9 mouse cellular contexts compared by ENCODE assay signal in genomic region chr9:46112246-46112645, GRCm38 (mm10).
DNase-seq lines count a peak whose midpoint lies in the region; ATAC-seq and TF ChIP-seq lines count a peak whose summit lies in the region.
"Had no signal": no experiment of that assay in that cellular context is flagged by ENCODE, and none has a peak within 500 bp of the region (broad histone marks: within the 10 kb centered on the region; RNA-seq: fewer than 3 reads in every experiment).

No protein-coding gene starts in this region.

- H3K36me3 ChIP-seq in liver, postnatal 0 days (replicated peaks; ENCODE audit: insufficient read depth, low read length) = no peaks in the 10 kb centered on the region
- H3K36me3 ChIP-seq in embryonic facial prominence, embryonic 15.5 days = no peaks in the 10 kb centered on the region
- H3K36me3 ChIP-seq in intestine, embryonic 16.5 days (ENCODE audit: control insufficient read depth, insufficient read depth, low read length) = no peaks in the 10 kb centered on the region
- no peaks in the 10 kb centered on the region for H3K36me3 ChIP-seq in small intestine, adult 2 months (ENCODE audit: control insufficient read depth, insufficient read depth, low read length)
- H3K36me3 ChIP-seq in hindbrain, postnatal 0 days (ENCODE audit: insufficient read depth, low read length) = no peaks in the 10 kb centered on the region

- no peak for TF ChIP-seq CTCF in liver, postnatal 0 days (IDR thresholded peaks at IDR 0.05; ENCODE audit: low read depth)
- TF ChIP-seq CTCF in small intestine, adult 2 months (IDR thresholded peaks at IDR 0.05; ENCODE audit: extremely low read depth, insufficient read length, insufficient replicate concordance, low read depth, low read length) = no peak
- no peak for TF ChIP-seq CTCF in hindbrain, postnatal 0 days (IDR thresholded peaks at IDR 0.05; ENCODE audit: low read depth)

- TF ChIP-seq POLR2A in small intestine, adult 2 months (IDR thresholded peaks at IDR 0.05; ENCODE audit: low read depth, low read length) = no peak

- 50% methylated on average over 5 of the region's 5 CpGs for WGBS in liver, postnatal 0 days (ENCODE audit: insufficient replicate concordance)
- WGBS in embryonic facial prominence, embryonic 15.5 days = 23% methylated on average over 5 of the region's 5 CpGs
- WGBS in intestine, embryonic 16.5 days = 28% methylated on average over 5 of the region's 5 CpGs
- 68% methylated on average over 5 of the region's 5 CpGs for WGBS in small intestine, adult 2 months
- 47% methylated on average over 5 of the region's 5 CpGs for WGBS in hindbrain, postnatal 0 days

- H3K4me2 ChIP-seq in liver, postnatal 0 days (ENCODE audit: low read depth, low read length) = no peak overlapping the region
- no peak overlapping the region for H3K4me2 ChIP-seq in embryonic facial prominence, embryonic 15.5 days (replicated peaks)
- no peak overlapping the region for H3K4me2 ChIP-seq in intestine, embryonic 16.5 days (ENCODE audit: low read depth, low read length)
- H3K4me2 ChIP-seq in hindbrain, postnatal 0 days (ENCODE audit: low read depth, low read length) = no peak overlapping the region
- H3K4me2 ChIP-seq: hindbrain, embryonic 14.5 days had no signal

- DNase-seq in liver, postnatal 0 days = no peak
- DNase-seq in liver (no peak), MN1 (ENCODE audit: low spot score) (no peak)
- DNase-seq in hindbrain, postnatal 0 days (ENCODE audit: low spot score) = no peak

- H3K9ac ChIP-seq in liver, postnatal 0 days (replicated peaks) = no peak overlapping the region
- H3K9ac ChIP-seq in embryonic facial prominence, embryonic 15.5 days = no peak overlapping the region
- H3K9ac ChIP-seq in intestine, embryonic 16.5 days (ENCODE audit: low read depth, low read length) = no peak overlapping the region
- H3K9ac ChIP-seq in hindbrain, postnatal 0 days (replicated peaks; ENCODE audit: low read length) = no peak overlapping the region
- H3K9ac ChIP-seq: hindbrain, embryonic 14.5 days had no signal

- ATAC-seq in liver, postnatal 0 days = peak; percentile 69
- peak; percentile 59 for ATAC-seq in embryonic facial prominence, embryonic 15.5 days (ENCODE audit: insufficient number of reproducible peaks, low FRiP score, low TSS enrichment, low read depth)
- ATAC-seq in intestine, embryonic 16.5 days = peak; percentile 19; the same call in 1 of the 2 replicates
- ATAC-seq in hindbrain, postnatal 0 days = no peak
- no peak for ATAC-seq in erythroblast, adult 5-6 weeks (replicated peaks; ENCODE audit: low FRiP score, poor library complexity, severe bottlenecking)

- H3K9me3 ChIP-seq in liver, postnatal 0 days (ENCODE audit: low read length) = no peaks in the 10 kb centered on the region
- H3K9me3 ChIP-seq in embryonic facial prominence, embryonic 15.5 days (replicated peaks) = no peaks in the 10 kb centered on the region
- no peaks in the 10 kb centered on the region for H3K9me3 ChIP-seq in intestine, embryonic 16.5 days (ENCODE audit: control insufficient read depth, low read length)
- no peaks in the 10 kb centered on the region for H3K9me3 ChIP-seq in hindbrain, postnatal 0 days (ENCODE audit: low read length)

- no peak overlapping the region for H3K4me3 ChIP-seq in liver, postnatal 0 days (ENCODE audit: low read depth, low read length)
- H3K4me3 ChIP-seq in embryonic facial prominence, embryonic 15.5 days (replicated peaks) = no peak overlapping the region
- H3K4me3 ChIP-seq in intestine, embryonic 16.5 days (ENCODE audit: low read length) = no peak overlapping the region
- H3K4me3 ChIP-seq in small intestine, adult 2 months (ENCODE audit: low read depth, low read length) = no peak overlapping the region
- no peak overlapping the region for H3K4me3 ChIP-seq in hindbrain, postnatal 0 days (ENCODE audit: low read length)

- no peak for TF ChIP-seq EP300 in liver, postnatal 0 days (IDR thresholded peaks at IDR 0.05; ENCODE audit: low read depth)

- H3K27me3 ChIP-seq in liver, postnatal 0 days (ENCODE audit: insufficient read depth, low read length) = no peaks in the 10 kb centered on the region
- no peaks in the 10 kb centered on the region for H3K27me3 ChIP-seq in embryonic facial prominence, embryonic 15.5 days
- no peaks in the 10 kb centered on the region for H3K27me3 ChIP-seq in intestine, embryonic 16.5 days (replicated peaks; ENCODE audit: control insufficient read depth, insufficient read depth, low read length)
- no peaks in the 10 kb centered on the region for H3K27me3 ChIP-seq in small intestine, adult 2 months (ENCODE audit: control insufficient read depth, insufficient read depth, low read length)
- no peaks in the 10 kb centered on the region for H3K27me3 ChIP-seq in hindbrain, postnatal 0 days (ENCODE audit: insufficient read depth, low read length)

- H3K4me1 ChIP-seq in liver, postnatal 0 days (ENCODE audit: insufficient read depth) = peaks cover 44% of the 10 kb centered on the region
- H3K4me1 ChIP-seq in embryonic facial prominence, embryonic 15.5 days = peaks cover 44% of the 10 kb centered on the region
- H3K4me1 ChIP-seq in intestine, embryonic 16.5 days (ENCODE audit: control insufficient read depth, insufficient read depth, low read length) = peaks cover 27% of the 10 kb centered on the region
- H3K4me1 ChIP-seq in small intestine, adult 2 months (ENCODE audit: control insufficient read depth, insufficient read depth, insufficient read length, low read length) = no peaks in the 10 kb centered on the region
- no peaks in the 10 kb centered on the region for H3K4me1 ChIP-seq in hindbrain, postnatal 0 days (ENCODE audit: insufficient read depth, low read length)

- 0 out of 2 replicates have a peak overlapping the region, but pooled peaks have one; percentile 2 for H3K27ac ChIP-seq in liver, postnatal 0 days (ENCODE audit: low read depth)
- H3K27ac ChIP-seq in embryonic facial prominence, embryonic 15.5 days (replicated peaks) = peak overlapping the region; percentile 79
- peak overlapping the region; percentile 75 for H3K27ac ChIP-seq in intestine, embryonic 16.5 days (ENCODE audit: low read length)
- H3K27ac ChIP-seq in small intestine, adult 2 months (ENCODE audit: insufficient read depth, low read depth, low read length) = peak overlapping the region; percentile 37; the same call in 1 of the 2 replicates
- no peak overlapping the region for H3K27ac ChIP-seq in hindbrain, postnatal 0 days
- H3K27ac ChIP-seq: hindbrain, embryonic 14.5 days had no signal

Comparison
In these comparisons a context has a peak if more than half of its experiments do, and no peak if none do; other contexts are left out.
1. ATAC-seq: peak in liver, postnatal 0 days (single experiment), embryonic facial prominence, embryonic 15.5 days (single experiment) and intestine, embryonic 16.5 days (single experiment); none in hindbrain, postnatal 0 days (single experiment) and erythroblast, adult 5-6 weeks (single experiment).